Mouse (Mus musculus): ENCODE results near the gene Cdkn1a. TPM values are rescaled to one million over a fixed set of nuclear protein-coding genes. Genes with fewer than 3 reads are reported as not detected.

Cdkn1a gene
- polyA plus RNA-seq, 1 experiment from 2014 or later = 47.2 TPM

GRCm38 (mm10) chr17:29136236-29136635 lies 45.5 kb downstream of the Cdkn1a start:
- Histone ChIP-seq H3K9me3 (no peaks in the 10 kb centered on the region), H3K9ac (no peak overlapping the region), H3K27me3 (no peaks in the 10 kb centered on the region), H3K36me3 (no peaks in the 10 kb centered on the region), H3K4me3 (no peak overlapping the region), H3K4me2 (no peak overlapping the region), H3K4me1 (replicated peaks) (no peaks in the 10 kb centered on the region), H3K27ac (replicated peaks) (no peak overlapping the region)
- WGBS = 69% methylated on average over 6 of the region's 6 CpGs
- no peak for ATAC-seq (ENCODE audit: low read depth)

GRCm38 (mm10) chr17:29137906-29138305 lies 47.1 kb downstream of the Cdkn1a start:
- H3K4me2 ChIP-seq = no peak overlapping the region
- no peak overlapping the region for H3K4me3 ChIP-seq
- no peaks in the 10 kb centered on the region for H3K36me3 ChIP-seq
- WGBS = 80% methylated on average over 7 of the region's 7 CpGs
- no peak overlapping the region for H3K9ac ChIP-seq
- H3K27ac ChIP-seq (replicated peaks) = no peak overlapping the region
- no peaks in the 10 kb centered on the region for H3K9me3 ChIP-seq
- no peak for ATAC-seq (ENCODE audit: low read depth)
- H3K27me3 ChIP-seq = no peaks in the 10 kb centered on the region
- no peaks in the 10 kb centered on the region for H3K4me1 ChIP-seq (replicated peaks)

- H3K9me3 ChIP-seq = no peaks in the 10 kb centered on the region
- WGBS = 86% methylated on average over 3 of the region's 3 CpGs
- H3K4me2 ChIP-seq = no peak overlapping the region
- H3K9ac ChIP-seq = no peak overlapping the region
- no peak overlapping the region for H3K4me3 ChIP-seq
- H3K36me3 ChIP-seq = no peaks in the 10 kb centered on the region
- H3K4me1 ChIP-seq (replicated peaks) = no peaks in the 10 kb centered on the region
- no peaks in the 10 kb centered on the region for H3K27me3 ChIP-seq
- no peak overlapping the region for H3K27ac ChIP-seq (replicated peaks)
- ATAC-seq (ENCODE audit: low read depth) = no peak
Measured at GRCm38 (mm10) chr17:29141577-29141976, 50.8 kb downstream of the Cdkn1a start.

- no peak overlapping the region for H3K4me3 ChIP-seq
- H3K4me2 ChIP-seq = no peak overlapping the region
- no peaks in the 10 kb centered on the region for H3K36me3 ChIP-seq
- no peak overlapping the region for H3K9ac ChIP-seq
- no peak overlapping the region for H3K27ac ChIP-seq (replicated peaks)
- no peaks in the 10 kb centered on the region for H3K4me1 ChIP-seq (replicated peaks)
- WGBS = 79% methylated on average over 8 of the region's 8 CpGs
- H3K27me3 ChIP-seq = no peaks in the 10 kb centered on the region
- H3K9me3 ChIP-seq = no peaks in the 10 kb centered on the region
- ATAC-seq (ENCODE audit: low read depth) = no peak
Measured at GRCm38 (mm10) chr17:29143266-29143665, 52.5 kb downstream of the Cdkn1a start.

GRCm38 (mm10) chr17:29145101-29145500 lies 54.3 kb downstream of the Cdkn1a start:
- H3K4me3 ChIP-seq = no peak overlapping the region
- ATAC-seq (ENCODE audit: low read depth) = no peak

GRCm38 (mm10) chr17:29147273-29147672 lies 56.5 kb downstream of the Cdkn1a start:
- Histone ChIP-seq H3K36me3 (no peaks in the 10 kb centered on the region), H3K9ac (no peak overlapping the region), H3K4me3 (no peak overlapping the region), H3K4me2 (no peak overlapping the region), H3K4me1 (replicated peaks) (no peaks in the 10 kb centered on the region), H3K27ac (replicated peaks) (no peak overlapping the region), H3K9me3 (no peaks in the 10 kb centered on the region), H3K27me3 (no peaks in the 10 kb centered on the region)
- 80% methylated on average over 14 of the region's 14 CpGs for WGBS
- ATAC-seq (ENCODE audit: low read depth) = no peak

More at GRCm38 (mm10) chr17:29145101-29145500, 54.3 kb downstream of the Cdkn1a start:
- no peak overlapping the region for H3K27ac ChIP-seq (replicated peaks)
- H3K4me2 ChIP-seq = no peak overlapping the region
- H3K4me1 ChIP-seq (replicated peaks) = no peaks in the 10 kb centered on the region
- WGBS = 91% methylated on average over 12 of the region's 12 CpGs
- no peak overlapping the region for H3K9ac ChIP-seq
- no peaks in the 10 kb centered on the region for H3K9me3 ChIP-seq
- H3K27me3 ChIP-seq = no peaks in the 10 kb centered on the region
- no peaks in the 10 kb centered on the region for H3K36me3 ChIP-seq

- Histone ChIP-seq H3K4me2 (no peak overlapping the region), H3K9ac (no peak overlapping the region), H3K27me3 (no peaks in the 10 kb centered on the region), H3K36me3 (no peaks in the 10 kb centered on the region), H3K4me3 (no peak overlapping the region), H3K27ac (replicated peaks) (no peak overlapping the region), H3K9me3 (no peaks in the 10 kb centered on the region), H3K4me1 (replicated peaks) (no peaks in the 10 kb centered on the region)
- 77% methylated on average over 6 of the region's 6 CpGs for WGBS
- no peak for ATAC-seq (ENCODE audit: low read depth)
Measured at GRCm38 (mm10) chr17:29147773-29148172, 57.0 kb downstream of the Cdkn1a start.

- Histone ChIP-seq H3K9me3 (no peaks in the 10 kb centered on the region), H3K36me3 (no peaks in the 10 kb centered on the region), H3K4me3 (no peak overlapping the region), H3K4me1 (replicated peaks) (no peaks in the 10 kb centered on the region), H3K27me3 (no peaks in the 10 kb centered on the region), H3K27ac (replicated peaks) (no peak overlapping the region), H3K4me2 (no peak overlapping the region), H3K9ac (no peak overlapping the region)
- WGBS = 80% methylated on average over 7 of the region's 7 CpGs
- no peak for ATAC-seq (ENCODE audit: low read depth)
Measured at GRCm38 (mm10) chr17:29149766-29150165, 59.0 kb downstream of the Cdkn1a start.

Other genes starting within 250 kb of the Cdkn1a start
- gene Pnpla1, start 232.6 kb upstream of the Cdkn1a start, polyA plus RNA-seq (2015; fragmentation: Nextera tagmentation; extraction: Ambion mirVana) = not detected in 2 replicates
- gene 4930539E08Rik, start 175.7 kb upstream of the Cdkn1a start, polyA plus RNA-seq (2015; fragmentation: Nextera tagmentation; extraction: Ambion mirVana) = 0.25 and 0.29 TPM in 2 replicates
- gene Pxt1, start 147.1 kb upstream of the Cdkn1a start, polyA plus RNA-seq (2015; fragmentation: Nextera tagmentation; extraction: Ambion mirVana) = not detected in 2 replicates
- 92.2 and 96.8 TPM in 2 replicates for gene Kctd20, start 139.0 kb upstream of the Cdkn1a start, polyA plus RNA-seq (2015; fragmentation: Nextera tagmentation; extraction: Ambion mirVana)
- 113 and 116 TPM in 2 replicates for gene Stk38, start 83.0 kb upstream of the Cdkn1a start, polyA plus RNA-seq (2015; fragmentation: Nextera tagmentation; extraction: Ambion mirVana)
- 513 and 586 TPM in 2 replicates for gene Srsf3, start 58.3 kb upstream of the Cdkn1a start, polyA plus RNA-seq (2015; fragmentation: Nextera tagmentation; extraction: Ambion mirVana)
- 0.11 TPM in 1 of 2 replicates, not detected in the other for gene Rab44, start 23.2 kb downstream of the Cdkn1a start, polyA plus RNA-seq (2015; fragmentation: Nextera tagmentation; extraction: Ambion mirVana)
- gene Cpne5, start 147.2 kb downstream of the Cdkn1a start, polyA plus RNA-seq (2015; fragmentation: Nextera tagmentation; extraction: Ambion mirVana) = 21.6 and 23.4 TPM in 2 replicates
- 100 and 110 TPM in 2 replicates for gene Ppil1, start 173.2 kb downstream of the Cdkn1a start, polyA plus RNA-seq (2015; fragmentation: Nextera tagmentation; extraction: Ambion mirVana)
- 98.2 and 125 TPM in 2 replicates for gene BC004004, start 177.8 kb downstream of the Cdkn1a start, polyA plus RNA-seq (2015; fragmentation: Nextera tagmentation; extraction: Ambion mirVana)
- 1.5 and 1.8 TPM in 2 replicates for gene Pi16, start 226.7 kb downstream of the Cdkn1a start, polyA plus RNA-seq (2015; fragmentation: Nextera tagmentation; extraction: Ambion mirVana)

Data from neural tube, embryonic 13.5 days (tissue).